Mouse (Mus musculus) adrenal gland, postnatal 25 days (tissue): Measurements from ENCODE around the gene Cracr2a. TPM values are rescaled to one million over a fixed set of nuclear protein-coding genes. Genes with fewer than 3 reads are reported as not detected.

Source experiments
- DNase-seq: peaks from one replicate; pipeline ENCODE4 v3.0.0; 2021; ENCODE audit warnings: mixed read lengths
- total RNA-seq: library from RNA; stranded (reverse); gene quantifications from 2 replicates; pipeline ENCODE4 v1.2.3, GENCODE M21; 2021

Cracr2a gene
- total RNA-seq, 1 experiment from 2014 or later, result 3.6 TPM

DNA sequence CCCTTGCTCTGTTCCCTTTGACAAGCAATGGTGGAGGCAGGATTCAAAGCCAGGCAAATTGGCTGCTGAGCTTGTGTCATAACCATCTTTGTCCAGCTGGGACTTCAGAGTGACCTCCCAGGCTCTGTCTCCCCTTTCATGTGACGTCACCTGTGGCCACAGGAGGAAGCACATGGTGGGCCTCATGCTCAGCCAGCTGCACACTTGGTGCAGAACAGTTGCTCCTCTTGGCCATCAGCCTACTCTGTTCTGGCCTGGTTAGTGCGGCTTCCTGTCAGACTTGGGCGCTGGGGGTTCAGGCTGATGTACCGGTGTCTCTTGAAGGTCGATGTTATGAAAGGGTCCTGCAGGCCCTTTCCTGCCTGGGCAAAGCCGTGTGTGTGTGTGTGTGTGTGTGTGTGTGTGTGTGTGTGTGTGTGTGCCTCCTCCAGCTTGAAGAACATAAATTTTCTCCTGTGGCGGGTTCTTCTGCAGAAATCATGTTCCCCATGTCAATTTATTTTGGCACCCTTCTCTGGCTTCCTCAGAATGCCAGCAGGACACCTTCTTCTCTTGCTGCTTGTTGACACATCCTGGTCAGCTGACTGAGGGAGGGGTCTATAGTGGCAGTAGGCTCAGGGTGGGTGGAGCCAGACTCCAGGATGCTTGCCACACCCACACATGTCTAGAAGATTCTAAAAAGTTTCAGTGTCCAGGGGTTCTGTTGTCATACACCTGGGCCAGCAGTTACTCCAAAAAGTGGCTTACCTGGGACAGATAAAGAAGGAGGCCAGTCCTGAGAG, 5.0 kb downstream of the Cracr2a start:
- no peak for DNase-seq

DNA sequence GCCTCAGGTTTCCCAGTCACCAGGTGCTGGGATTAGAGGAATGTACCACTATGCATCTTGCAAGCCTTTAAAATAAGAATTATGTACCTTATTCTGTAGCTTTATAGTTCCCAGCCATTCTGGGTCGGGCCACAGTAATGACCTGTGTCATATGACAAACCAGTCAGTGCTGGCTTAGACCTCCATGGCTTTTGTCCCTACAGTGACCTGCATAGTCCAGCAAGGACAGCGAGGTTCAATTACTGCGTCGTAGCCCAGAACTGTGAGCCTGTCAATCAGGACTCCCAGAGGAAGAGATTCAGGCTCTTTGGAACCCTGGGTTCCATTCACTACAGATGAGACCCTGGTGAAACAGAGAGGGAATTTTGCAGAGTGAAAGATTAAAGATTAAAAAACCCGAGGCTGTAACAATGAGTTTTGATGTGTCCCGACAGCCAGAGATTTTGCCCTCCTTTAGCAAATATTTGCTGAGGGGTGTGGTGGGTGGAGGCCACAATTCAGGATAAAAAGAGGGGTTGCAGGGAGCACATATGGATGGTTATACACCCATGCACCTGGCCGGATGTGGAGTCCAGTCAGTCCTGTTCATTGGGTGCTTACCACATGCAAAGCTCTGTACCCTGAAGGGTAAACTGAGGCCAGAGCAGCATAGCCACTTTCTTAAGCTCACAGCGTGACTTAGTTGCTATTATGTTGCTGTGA, 10.9 kb downstream of the Cracr2a start:
- DNase-seq, result no peak

GRCm38 (mm10) chr6:127573779-127574463, 12.8 kb downstream of the Cracr2a start:
- DNase-seq, result no peak

DNA sequence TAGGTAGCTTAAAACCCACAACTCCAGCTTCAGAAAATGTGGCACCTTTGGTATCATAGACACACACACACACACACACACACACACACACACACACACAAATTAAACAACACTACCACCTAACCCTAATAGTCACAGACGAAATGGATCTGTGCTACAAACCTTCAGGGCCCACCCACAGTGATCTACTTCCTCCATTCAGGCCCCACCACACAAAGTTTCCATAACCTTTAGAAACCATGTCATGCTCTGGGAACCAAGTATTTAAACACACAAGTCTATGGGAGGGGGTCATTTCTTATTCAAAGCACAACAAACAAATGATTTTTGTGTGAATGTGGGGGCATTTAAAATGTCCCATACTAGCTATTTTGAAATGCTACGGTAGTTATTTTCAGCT, 14.1 kb downstream of the Cracr2a start:
- no peak for DNase-seq

DNA sequence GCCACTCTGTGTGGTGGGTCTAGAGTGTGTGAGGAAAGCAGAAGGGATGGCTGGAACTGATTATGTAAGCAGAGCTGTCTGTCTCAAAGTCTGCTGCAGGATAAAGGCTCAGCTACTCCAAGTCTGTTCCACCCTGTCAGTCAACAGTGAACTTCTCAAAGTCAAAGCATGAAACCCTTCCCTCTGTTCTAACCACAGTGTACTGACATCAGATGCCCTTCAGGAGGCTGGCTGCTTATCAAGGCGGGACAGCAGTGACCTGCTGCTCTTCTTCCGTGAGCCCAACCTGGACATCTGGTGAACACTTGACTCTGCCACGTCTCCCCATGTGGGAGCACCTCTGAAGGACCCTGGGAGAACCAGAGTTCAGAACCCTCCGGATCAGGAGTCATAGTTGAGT, 16.6 kb downstream of the Cracr2a start:
- DNase-seq, result no peak

GRCm38 (mm10) chr6:127578316-127578715, 17.2 kb downstream of the Cracr2a start:
- DNase-seq, result no peak

GRCm38 (mm10) chr6:127578810-127579209, 17.7 kb downstream of the Cracr2a start:
- DNase-seq, result no peak

DNA sequence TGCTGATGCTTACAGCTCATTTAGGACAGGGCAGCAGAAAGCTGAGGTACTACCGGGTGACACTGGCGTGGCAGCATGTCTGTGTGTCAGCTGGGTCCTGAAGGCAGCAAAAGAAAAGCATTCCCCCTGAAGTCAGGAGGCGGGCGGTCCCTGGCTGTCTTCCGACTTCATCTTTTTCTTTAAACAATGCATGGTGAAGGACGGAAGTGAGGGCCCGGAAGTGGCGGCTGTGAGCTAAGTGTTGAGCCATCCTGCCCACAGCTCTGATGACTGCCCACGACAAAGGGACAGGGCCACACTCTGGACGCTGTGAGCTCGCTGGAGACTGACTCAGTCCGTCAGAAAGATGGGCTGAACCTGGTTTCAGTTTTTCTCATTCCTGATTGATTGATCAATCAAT, 20.8 kb downstream of the Cracr2a start:
- DNase-seq, result no peak

DNA sequence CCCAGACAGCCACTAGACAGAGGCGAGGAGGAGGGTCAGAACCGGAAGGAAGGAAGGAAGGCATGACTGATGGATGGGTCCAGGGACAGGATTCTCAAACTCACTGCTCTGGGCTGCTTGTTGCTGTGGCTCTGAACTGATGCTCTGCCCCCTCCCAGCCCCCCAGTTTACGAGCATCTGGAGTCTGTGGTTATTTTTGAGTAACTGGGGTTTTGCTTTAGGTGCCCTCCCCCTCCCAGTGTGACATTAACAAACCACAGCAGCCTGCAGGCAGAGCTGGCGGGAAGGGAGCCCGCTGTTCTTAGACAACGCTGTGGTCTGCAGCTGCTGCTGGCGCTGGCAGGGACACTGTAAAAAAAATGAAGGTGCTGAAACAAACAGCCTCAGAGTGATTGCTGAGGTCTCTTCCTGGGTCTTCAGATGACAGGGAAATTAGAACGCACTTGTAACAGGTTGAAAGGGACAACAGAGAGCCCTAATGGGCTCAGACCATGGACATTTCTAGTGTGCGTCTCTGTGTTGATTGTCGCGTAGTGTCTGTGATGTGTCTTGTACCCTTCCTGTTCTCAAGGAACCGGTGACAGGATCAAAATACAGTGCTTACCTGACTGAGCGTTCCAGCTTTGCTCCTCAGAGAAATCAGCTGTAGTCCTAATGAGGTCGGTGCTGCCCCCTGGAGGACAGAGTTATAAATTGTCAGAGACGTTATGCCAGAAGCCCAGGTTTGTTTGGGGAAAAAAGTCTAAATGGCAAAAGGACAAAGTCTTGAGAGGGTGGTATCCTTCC, 21.4 kb downstream of the Cracr2a start:
- peak; percentile 77 for DNase-seq

GRCm38 (mm10) chr6:127591467-127591866, 30.3 kb downstream of the Cracr2a start:
- no peak for DNase-seq

DNA sequence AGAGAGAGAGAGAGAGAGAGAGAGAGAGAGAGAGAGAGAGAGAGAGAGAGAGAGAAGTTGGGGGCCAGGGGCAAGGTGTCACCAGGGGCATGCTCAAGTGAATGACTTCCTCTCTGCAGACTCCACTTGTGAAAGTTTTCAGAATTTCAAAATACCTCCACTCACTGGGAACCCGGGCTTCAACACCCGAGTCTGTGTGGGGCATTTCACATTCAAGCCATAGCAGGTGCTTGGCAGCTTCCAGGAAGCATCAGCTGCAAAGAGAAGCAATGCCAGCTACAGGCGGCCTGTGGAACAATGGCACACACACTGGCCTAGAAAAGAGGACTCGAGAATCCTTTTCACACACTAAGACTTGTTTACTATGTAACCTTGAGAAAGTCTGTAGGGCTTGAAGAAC, 32.3 kb downstream of the Cracr2a start:
- no peak for DNase-seq

DNA sequence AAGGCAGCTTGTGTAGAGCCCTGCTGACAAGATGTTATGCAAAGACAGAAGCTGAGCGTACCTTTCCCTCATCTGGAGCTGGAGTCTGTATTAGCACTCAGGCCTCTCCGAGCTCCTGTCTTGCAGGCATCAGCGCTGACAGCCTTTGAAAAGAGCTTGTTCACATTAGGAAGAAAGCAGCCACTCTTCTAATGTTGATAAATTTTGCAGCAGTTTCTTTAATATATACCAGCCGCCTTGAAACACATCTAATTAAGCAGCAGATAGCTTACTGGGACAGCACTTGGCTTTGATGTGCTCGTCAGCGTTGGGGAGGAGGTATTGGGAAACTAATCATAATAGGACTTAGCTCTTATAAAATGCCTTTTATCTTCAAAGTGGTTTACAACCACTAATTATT, 38.1 kb downstream of the Cracr2a start:
- DNase-seq, result no peak

DNA sequence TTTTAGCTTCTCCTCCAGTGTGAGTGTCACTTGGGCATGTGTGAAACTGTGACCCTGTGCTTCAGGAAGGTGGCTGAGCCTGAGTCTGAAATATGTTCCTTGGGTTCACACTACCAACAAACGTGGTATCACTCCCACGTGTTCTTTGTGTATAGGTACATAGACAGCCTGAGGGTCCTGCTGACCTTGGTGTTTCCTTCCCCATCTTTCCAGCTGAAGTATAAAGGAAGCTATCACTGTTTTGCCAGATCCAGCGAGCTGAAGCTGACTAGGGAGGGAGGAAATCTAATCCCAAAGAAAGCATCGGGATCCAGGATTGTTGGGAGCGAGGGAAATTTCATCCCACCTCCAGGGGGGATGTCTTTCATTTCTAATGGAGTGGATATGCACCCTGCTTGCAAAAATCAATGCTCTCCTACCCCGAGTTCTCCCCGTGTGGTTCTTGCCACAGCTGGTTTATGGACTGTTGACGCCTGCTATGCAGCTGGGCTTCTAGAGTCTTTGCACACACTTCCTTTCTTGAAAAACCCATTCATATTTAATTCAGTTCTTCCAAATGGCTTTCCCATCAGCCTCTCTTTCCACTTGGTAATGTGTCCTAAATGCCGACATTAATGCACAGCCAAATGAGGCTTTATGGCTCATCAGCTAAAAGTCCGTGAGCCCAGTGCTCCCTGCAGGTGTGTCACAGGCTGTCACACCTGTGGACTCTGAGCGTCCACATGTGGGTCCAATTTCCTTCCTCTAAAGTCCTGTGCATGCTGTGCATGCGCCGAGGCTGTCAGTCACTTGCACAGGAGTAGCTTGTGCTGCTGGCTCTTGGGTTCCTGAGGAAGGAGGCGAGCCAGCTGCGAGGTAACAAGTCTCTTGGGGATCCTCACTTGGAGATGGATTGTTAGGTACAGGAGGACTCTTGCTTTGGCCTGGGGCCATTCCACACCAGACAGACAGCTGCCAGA, 44.2 kb downstream of the Cracr2a start:
- DNase-seq, result no peak

DNA sequence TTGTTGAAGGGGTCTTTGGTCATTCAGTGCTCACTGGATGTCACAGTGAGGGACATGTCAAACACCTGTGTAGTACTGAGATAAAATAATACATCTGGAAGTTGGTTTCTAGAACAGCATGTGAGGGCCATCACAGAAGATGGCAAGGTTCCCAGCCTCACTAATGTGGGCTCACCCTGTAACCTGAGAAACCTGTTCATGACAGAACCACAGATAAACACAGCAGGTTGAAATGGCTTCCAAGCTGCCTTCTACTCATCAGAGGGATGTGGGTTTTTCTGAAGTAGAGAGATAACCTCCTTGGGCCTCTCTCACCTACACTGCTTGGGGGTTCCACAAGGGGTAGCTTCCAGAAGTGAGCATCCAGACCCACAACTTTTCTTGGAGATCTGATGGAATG, 48.5 kb downstream of the Cracr2a start:
- DNase-seq, result no peak

DNA sequence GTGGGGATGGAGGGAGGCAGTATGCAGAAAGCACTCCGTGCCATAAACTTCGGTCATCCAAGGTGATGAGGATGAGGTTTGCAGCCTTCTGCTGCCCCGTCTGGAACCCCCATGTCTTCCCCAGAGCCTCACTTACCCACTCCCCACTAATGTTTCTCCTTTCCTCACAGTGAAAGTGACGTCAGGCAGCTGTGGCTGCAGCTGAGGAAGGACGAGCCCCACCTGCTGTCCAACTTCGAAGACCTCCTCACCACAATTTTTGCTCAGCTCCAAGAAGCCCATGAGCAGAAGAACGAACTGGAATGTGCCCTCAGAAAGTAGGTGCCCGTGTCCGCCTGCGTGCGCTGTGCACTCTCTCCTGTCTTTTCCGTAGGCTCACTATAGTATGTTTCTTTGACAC, 50.1 kb downstream of the Cracr2a start:
- DNase-seq, result no peak

DNA sequence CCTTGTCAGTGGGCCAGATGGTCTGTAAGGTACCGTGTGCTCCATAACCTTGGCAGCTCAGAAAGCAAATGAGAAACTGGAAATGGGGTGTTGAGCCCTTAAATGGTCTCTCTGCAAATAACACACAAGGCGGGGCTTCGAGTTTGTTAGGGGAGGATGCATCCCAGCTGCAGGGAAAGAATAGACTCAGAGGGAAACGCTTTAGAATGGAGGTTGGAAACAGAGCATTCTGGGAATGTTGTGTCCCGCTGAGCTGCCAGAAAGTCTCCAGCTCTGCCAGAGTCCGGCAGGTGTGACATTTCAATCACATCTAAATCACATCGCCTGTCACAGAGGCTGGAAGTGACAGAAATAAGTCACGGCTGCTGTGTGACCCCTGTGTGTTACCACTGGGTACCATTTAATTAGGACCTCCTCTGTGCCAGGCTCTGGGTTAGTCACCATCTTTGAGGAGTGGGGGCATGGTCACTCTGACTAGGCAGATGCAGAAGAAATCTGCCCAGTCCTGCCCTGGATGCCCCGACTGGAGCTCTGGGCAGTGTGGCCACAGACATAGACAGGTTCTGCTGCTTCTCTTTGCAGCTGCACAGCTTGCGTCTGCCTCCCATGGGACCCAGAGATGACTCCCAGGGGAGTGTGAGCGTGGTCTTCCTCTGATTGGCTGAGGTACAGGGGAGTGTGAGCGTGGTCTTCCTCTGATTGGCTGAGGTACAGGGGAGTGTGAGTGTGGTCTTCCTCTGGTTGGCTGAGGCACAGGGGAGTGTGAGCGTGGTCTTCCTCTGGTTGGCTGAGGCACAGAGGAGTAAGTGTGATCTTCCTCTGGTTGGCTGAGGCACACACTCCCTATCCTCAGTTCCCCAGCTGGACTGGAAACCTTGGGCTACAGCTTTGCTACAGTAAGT, 53.2 kb downstream of the Cracr2a start:
- no peak for DNase-seq

DNA sequence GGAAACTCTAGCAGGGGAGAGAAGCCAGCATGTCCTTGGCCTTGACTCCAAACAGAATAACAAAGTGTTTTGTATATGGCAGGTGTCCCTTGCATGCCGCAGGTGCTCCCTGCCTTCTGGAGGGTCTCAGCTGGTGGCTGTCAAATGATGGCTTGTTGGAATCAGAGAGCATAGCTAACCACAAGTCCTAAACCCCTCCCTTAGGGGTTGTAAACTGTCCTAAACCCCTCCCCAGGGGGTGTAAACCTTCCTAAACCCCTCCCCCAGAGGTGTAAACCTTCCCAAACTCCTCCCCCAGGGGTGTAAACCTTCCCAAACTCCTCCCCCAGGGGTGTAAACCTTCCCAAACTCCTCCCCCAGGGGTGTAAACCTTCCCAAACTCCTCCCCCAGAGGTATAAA, 55.5 kb downstream of the Cracr2a start:
- no peak for DNase-seq

GRCm38 (mm10) chr6:127617258-127618025, 56.3 kb downstream of the Cracr2a start:
- peak; percentile 27 for DNase-seq

DNA sequence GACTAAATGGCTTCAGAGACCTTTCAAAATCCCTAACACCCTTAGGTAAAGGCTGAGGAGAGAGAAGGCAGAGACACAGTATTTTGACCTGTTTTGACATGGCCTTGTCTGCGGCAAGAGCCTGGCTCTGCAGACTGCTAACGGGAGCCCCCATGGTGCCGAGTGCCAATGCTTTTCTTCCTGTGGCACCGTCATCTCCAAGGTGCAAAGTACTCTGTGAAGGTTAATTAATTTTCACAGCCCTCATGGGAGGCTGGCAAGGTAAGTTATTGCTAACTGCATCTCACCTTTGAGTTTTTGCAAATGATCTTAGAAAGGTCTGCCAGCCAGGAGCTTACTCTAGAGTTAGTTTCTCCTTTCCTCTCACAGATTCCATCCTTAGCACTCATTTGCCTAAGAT, 57.5 kb downstream of the Cracr2a start:
- no peak for DNase-seq
